Mouse (Mus musculus): ENCODE results near the gene Galnt6. TPM values are rescaled to one million over a fixed set of nuclear protein-coding genes. Genes with fewer than 3 reads are reported as not detected.

Gene Galnt6
- polyA plus RNA-seq, 1 experiment from 2014 or later, result 0.67 TPM

- no peaks in the 10 kb centered on the region for H3K9me3 ChIP-seq (ENCODE audit: control insufficient read depth, low read length)
- H3K4me1 ChIP-seq (replicated peaks; ENCODE audit: control insufficient read depth, insufficient read depth, low read length), result peaks cover 6% of the 10 kb centered on the region; the same call in 1 of the 2 replicates
- H3K27me3 ChIP-seq (ENCODE audit: control insufficient read depth, insufficient read depth, low read depth, low read length), result no peaks in the 10 kb centered on the region
- H3K4me2 ChIP-seq (ENCODE audit: low read depth, low read length), result no peak overlapping the region; the same call in 1 of the 2 replicates
- 73% methylated on average over 5 of the region's 5 CpGs for WGBS
- no peak overlapping the region for H3K27ac ChIP-seq (ENCODE audit: low read length)
- no peak overlapping the region for H3K4me3 ChIP-seq (ENCODE audit: low read length)
- H3K36me3 ChIP-seq (ENCODE audit: control insufficient read depth, insufficient read depth, low read length), result no peaks in the 10 kb centered on the region
- no peak overlapping the region for H3K9ac ChIP-seq (ENCODE audit: low read length)
- no peak for ATAC-seq (ENCODE audit: low read depth)
These were observed 61.2 kb downstream of the Galnt6 start for GRCm38 (mm10) chr15:100667871-100668545.

- H3K27ac ChIP-seq (ENCODE audit: low read length), result no peak overlapping the region
- no peak overlapping the region for H3K4me3 ChIP-seq (ENCODE audit: low read length)
- H3K9ac ChIP-seq (ENCODE audit: low read length), result no peak overlapping the region
- no peaks in the 10 kb centered on the region for H3K9me3 ChIP-seq (ENCODE audit: control insufficient read depth, low read length)
- no peaks in the 10 kb centered on the region for H3K27me3 ChIP-seq (ENCODE audit: control insufficient read depth, insufficient read depth, low read depth, low read length)
- no peak overlapping the region; the same call in 1 of the 2 replicates for H3K4me2 ChIP-seq (ENCODE audit: low read depth, low read length)
- peaks cover 6% of the 10 kb centered on the region; the same call in 1 of the 2 replicates for H3K4me1 ChIP-seq (replicated peaks; ENCODE audit: control insufficient read depth, insufficient read depth, low read length)
- WGBS, result 54% methylated on average over 6 of the region's 6 CpGs
- ATAC-seq (ENCODE audit: low read depth), result no peak
- H3K36me3 ChIP-seq (ENCODE audit: control insufficient read depth, insufficient read depth, low read length), result no peaks in the 10 kb centered on the region
These were observed 61.8 kb downstream of the Galnt6 start for GRCm38 (mm10) chr15:100667420-100667819.

GRCm38 (mm10) chr15:100666851-100667250, 62.3 kb downstream of the Galnt6 start:
- H3K9ac ChIP-seq (ENCODE audit: low read length), result no peak overlapping the region
- no peak overlapping the region for H3K4me2 ChIP-seq (ENCODE audit: low read depth, low read length)
- H3K36me3 ChIP-seq (ENCODE audit: control insufficient read depth, insufficient read depth, low read length), result no peaks in the 10 kb centered on the region
- 11% methylated on average over 12 of the region's 12 CpGs for WGBS
- H3K27ac ChIP-seq (ENCODE audit: low read length), result no peak overlapping the region
- ATAC-seq (ENCODE audit: low read depth), result no peak
- H3K9me3 ChIP-seq (ENCODE audit: control insufficient read depth, low read length), result no peaks in the 10 kb centered on the region
- H3K4me1 ChIP-seq (replicated peaks; ENCODE audit: control insufficient read depth, insufficient read depth, low read length), result peaks cover 6% of the 10 kb centered on the region; the same call in 1 of the 2 replicates
- no peak overlapping the region for H3K4me3 ChIP-seq (ENCODE audit: low read length)
- no peaks in the 10 kb centered on the region for H3K27me3 ChIP-seq (ENCODE audit: control insufficient read depth, insufficient read depth, low read depth, low read length)

GRCm38 (mm10) chr15:100666219-100666696, 62.9 kb downstream of the Galnt6 start:
- no peak overlapping the region for H3K9ac ChIP-seq (ENCODE audit: low read length)

GRCm38 (mm10) chr15:100665411-100666218, 63.6 kb downstream of the Galnt6 start:
- Histone ChIP-seq H3K4me1 (replicated peaks; ENCODE audit: control insufficient read depth, insufficient read depth, low read length) (peaks cover 6% of the 10 kb centered on the region; the same call in 1 of the 2 replicates), H3K9me3 (ENCODE audit: control insufficient read depth, low read length) (no peaks in the 10 kb centered on the region), H3K27ac (ENCODE audit: low read length) (no peak overlapping the region), H3K9ac (ENCODE audit: low read length) (no peak overlapping the region), H3K4me3 (ENCODE audit: low read length) (no peak overlapping the region), H3K36me3 (ENCODE audit: control insufficient read depth, insufficient read depth, low read length) (no peaks in the 10 kb centered on the region), H3K4me2 (ENCODE audit: low read depth, low read length) (no peak overlapping the region), H3K27me3 (ENCODE audit: control insufficient read depth, insufficient read depth, low read depth, low read length) (no peaks in the 10 kb centered on the region)
- ATAC-seq (ENCODE audit: low read depth), result no peak
- 28% methylated on average over 9 of the region's 9 CpGs for WGBS

More at GRCm38 (mm10) chr15:100666219-100666696, 62.9 kb downstream of the Galnt6 start:
- no peaks in the 10 kb centered on the region for H3K27me3 ChIP-seq (ENCODE audit: control insufficient read depth, insufficient read depth, low read depth, low read length)
- H3K27ac ChIP-seq (ENCODE audit: low read length), result no peak overlapping the region
- H3K36me3 ChIP-seq (ENCODE audit: control insufficient read depth, insufficient read depth, low read length), result no peaks in the 10 kb centered on the region
- no peak overlapping the region for H3K4me2 ChIP-seq (ENCODE audit: low read depth, low read length)
- peaks cover 6% of the 10 kb centered on the region; the same call in 1 of the 2 replicates for H3K4me1 ChIP-seq (replicated peaks; ENCODE audit: control insufficient read depth, insufficient read depth, low read length)
- WGBS, result 3% methylated on average over 7 of the region's 7 CpGs
- H3K4me3 ChIP-seq (ENCODE audit: low read length), result no peak overlapping the region
- H3K9me3 ChIP-seq (ENCODE audit: control insufficient read depth, low read length), result no peaks in the 10 kb centered on the region
- ATAC-seq (ENCODE audit: low read depth), result no peak

- Histone ChIP-seq H3K9me3 (ENCODE audit: control insufficient read depth, low read length) (no peaks in the 10 kb centered on the region), H3K9ac (ENCODE audit: low read length) (no peak overlapping the region), H3K27ac (ENCODE audit: low read length) (no peak overlapping the region), H3K4me1 (replicated peaks; ENCODE audit: control insufficient read depth, insufficient read depth, low read length) (peaks cover 6% of the 10 kb centered on the region; the same call in 1 of the 2 replicates), H3K4me3 (ENCODE audit: low read length) (no peak overlapping the region), H3K4me2 (ENCODE audit: low read depth, low read length) (no peak overlapping the region), H3K27me3 (ENCODE audit: control insufficient read depth, insufficient read depth, low read depth, low read length) (no peaks in the 10 kb centered on the region), H3K36me3 (ENCODE audit: control insufficient read depth, insufficient read depth, low read length) (no peaks in the 10 kb centered on the region)
- 64% methylated on average over 9 of the region's 9 CpGs for WGBS
- ATAC-seq (ENCODE audit: low read depth), result no peak
These were observed 64.3 kb downstream of the Galnt6 start for GRCm38 (mm10) chr15:100664813-100665274.

GRCm38 (mm10) chr15:100660805-100661204, 68.4 kb downstream of the Galnt6 start:
- no peak overlapping the region for H3K4me3 ChIP-seq (ENCODE audit: low read length)
- 86% methylated on average over 5 of the region's 5 CpGs for WGBS
- no peaks in the 10 kb centered on the region for H3K9me3 ChIP-seq (ENCODE audit: control insufficient read depth, low read length)
- H3K36me3 ChIP-seq (ENCODE audit: control insufficient read depth, insufficient read depth, low read length), result no peaks in the 10 kb centered on the region
- H3K9ac ChIP-seq (ENCODE audit: low read length), result no peak overlapping the region
- no peak overlapping the region for H3K4me2 ChIP-seq (ENCODE audit: low read depth, low read length)
- 0 out of 2 replicates have a peak, but pooled peaks cover 3% of the 10 kb centered on the region for H3K4me1 ChIP-seq (replicated peaks; ENCODE audit: control insufficient read depth, insufficient read depth, low read length)
- H3K27me3 ChIP-seq (ENCODE audit: control insufficient read depth, insufficient read depth, low read depth, low read length), result no peaks in the 10 kb centered on the region
- no peak overlapping the region for H3K27ac ChIP-seq (ENCODE audit: low read length)
- ATAC-seq (ENCODE audit: low read depth), result no peak

GRCm38 (mm10) chr15:100660306-100660705, 68.9 kb downstream of the Galnt6 start:
- H3K36me3 ChIP-seq (ENCODE audit: control insufficient read depth, insufficient read depth, low read length), result no peaks in the 10 kb centered on the region
- H3K4me2 ChIP-seq (ENCODE audit: low read depth, low read length), result no peak overlapping the region
- H3K4me1 ChIP-seq (replicated peaks; ENCODE audit: control insufficient read depth, insufficient read depth, low read length), result 0 out of 2 replicates have a peak, but pooled peaks cover 3% of the 10 kb centered on the region
- no peak overlapping the region for H3K9ac ChIP-seq (ENCODE audit: low read length)
- no peak overlapping the region for H3K27ac ChIP-seq (ENCODE audit: low read length)
- ATAC-seq (ENCODE audit: low read depth), result no peak
- no peaks in the 10 kb centered on the region for H3K27me3 ChIP-seq (ENCODE audit: control insufficient read depth, insufficient read depth, low read depth, low read length)
- no peaks in the 10 kb centered on the region for H3K9me3 ChIP-seq (ENCODE audit: control insufficient read depth, low read length)
- WGBS, result 77% methylated on average over 9 of the region's 9 CpGs
- no peak overlapping the region for H3K4me3 ChIP-seq (ENCODE audit: low read length)

GRCm38 (mm10) chr15:100655201-100655600, 74.0 kb downstream of the Galnt6 start:
- Histone ChIP-seq H3K27ac (ENCODE audit: low read length) (no peak overlapping the region), H3K9me3 (ENCODE audit: control insufficient read depth, low read length) (no peaks in the 10 kb centered on the region), H3K9ac (ENCODE audit: low read length) (no peak overlapping the region), H3K4me1 (replicated peaks; ENCODE audit: control insufficient read depth, insufficient read depth, low read length) (no peaks in the 10 kb centered on the region), H3K4me3 (ENCODE audit: low read length) (no peak overlapping the region), H3K36me3 (ENCODE audit: control insufficient read depth, insufficient read depth, low read length) (no peaks in the 10 kb centered on the region), H3K4me2 (ENCODE audit: low read depth, low read length) (no peak overlapping the region), H3K27me3 (ENCODE audit: control insufficient read depth, insufficient read depth, low read depth, low read length) (no peaks in the 10 kb centered on the region)
- ATAC-seq (ENCODE audit: low read depth), result no peak
- 72% methylated on average over 5 of the region's 5 CpGs for WGBS
